Mouse (Mus musculus): ENCODE results near the gene Prmt3.
A peak's percentile ranks its signal among the peaks of the same experiment; 100 is the strongest.

Gene Prmt3

DNA sequence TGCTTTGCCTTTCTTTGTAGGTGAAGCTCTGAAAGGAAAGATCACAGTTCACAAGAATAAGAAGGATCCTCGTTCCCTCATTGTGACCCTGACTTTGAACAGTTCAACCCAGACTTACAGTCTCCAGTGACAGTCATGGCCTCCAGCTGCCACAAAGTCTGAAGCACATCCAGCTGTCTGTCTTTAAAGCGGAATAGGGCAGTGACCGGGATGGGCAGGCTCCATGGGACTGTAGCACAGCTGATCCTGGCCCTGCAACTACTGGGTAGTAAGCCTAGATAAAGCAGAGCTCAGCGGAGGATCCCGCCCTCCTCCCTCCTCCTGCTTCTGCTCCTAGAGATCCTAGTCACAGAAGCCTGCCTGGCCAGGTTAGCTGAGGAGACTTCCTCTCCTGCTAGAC is 79.2 kb downstream of the Prmt3 start:
- DNase-seq (ENCODE audit: low spot score) = no peak

- no peak for DNase-seq (ENCODE audit: low spot score)
Measured at GRCm38 (mm10) chr7:49858257-49858656, 80.1 kb downstream of the Prmt3 start.

DNA sequence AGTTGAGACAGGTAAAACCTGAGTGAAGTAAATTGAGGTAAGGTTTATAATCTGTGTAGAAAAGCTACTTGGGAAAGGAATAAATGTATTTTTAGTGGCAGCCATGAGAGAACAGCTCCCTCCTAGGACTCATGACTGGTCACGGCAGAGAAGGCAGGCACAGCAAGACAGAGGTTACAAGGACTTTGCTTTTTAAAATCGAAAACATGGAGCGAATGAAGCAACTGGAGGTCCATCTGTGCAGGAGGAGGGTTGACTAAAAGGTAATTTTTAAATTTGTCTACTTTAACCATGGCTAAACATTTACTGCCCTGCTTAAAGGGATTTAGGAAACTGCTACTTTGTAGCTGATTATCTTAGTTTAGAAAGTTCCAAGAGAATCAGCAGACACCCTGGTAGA is 81.7 kb downstream of the Prmt3 start:
- DNase-seq (ENCODE audit: low spot score) = no peak

DNA sequence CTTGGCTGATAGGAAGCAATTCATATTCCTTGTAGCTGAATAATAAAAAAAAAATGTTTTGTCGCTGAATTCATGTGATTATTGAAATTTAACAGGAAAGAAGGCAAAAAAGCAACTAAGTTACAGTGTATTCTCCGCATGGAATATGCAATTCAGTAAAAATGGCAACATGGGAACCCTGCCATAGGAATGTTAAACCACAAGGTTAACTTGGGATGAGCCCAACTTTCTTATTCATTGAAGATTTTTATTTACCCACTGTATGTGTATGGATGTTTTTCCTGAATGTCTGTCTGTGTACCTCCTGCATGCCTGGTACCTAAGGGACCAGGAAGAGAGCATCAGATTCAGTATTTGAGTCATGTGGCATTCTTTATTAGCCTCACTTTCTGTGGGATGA is 83.0 kb downstream of the Prmt3 start:
- no peak for DNase-seq (ENCODE audit: low spot score)

DNA sequence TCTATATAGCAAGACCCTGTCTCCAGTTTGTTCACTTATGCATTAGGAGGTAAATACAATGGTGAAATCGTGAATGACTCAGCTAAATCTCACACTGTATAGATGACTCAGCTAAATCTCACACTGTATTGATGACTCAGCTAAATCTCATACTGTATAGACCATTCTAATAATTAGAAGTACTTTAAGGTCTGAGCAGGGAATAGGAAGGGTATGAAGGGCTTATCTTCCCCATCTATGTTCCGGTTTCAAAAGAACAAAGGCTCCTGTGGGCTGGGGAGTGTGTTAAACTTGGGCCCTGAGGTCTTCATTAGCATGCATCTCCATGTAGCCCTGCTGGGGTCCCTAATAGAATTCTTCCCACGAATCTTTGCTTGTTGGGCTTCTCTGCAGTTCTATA is 85.6 kb downstream of the Prmt3 start:
- no peak for DNase-seq (ENCODE audit: low spot score)

DNA sequence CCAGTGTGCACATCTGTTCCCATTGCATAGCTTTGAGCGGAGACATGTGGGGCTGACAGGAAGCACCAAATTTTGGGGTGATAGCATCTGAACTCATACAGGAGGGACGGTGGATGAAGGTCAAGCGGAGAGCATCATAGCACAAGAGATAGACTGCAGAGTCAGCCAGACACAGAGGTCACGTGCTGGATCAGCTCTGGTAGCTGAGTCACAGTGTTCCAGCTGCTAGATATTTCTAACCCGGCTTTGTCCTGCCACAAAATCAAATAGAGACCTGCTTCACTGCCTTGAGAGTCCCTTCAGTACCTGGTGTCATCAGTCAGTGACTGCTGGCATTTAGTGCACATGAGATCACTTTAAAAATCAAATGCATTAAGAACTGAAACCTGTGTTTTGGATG is 91.5 kb downstream of the Prmt3 start:
- no peak for DNase-seq (ENCODE audit: low spot score)

GRCm38 (mm10) chr7:49870276-49870675 is 92.1 kb downstream of the Prmt3 start:
- no peak for DNase-seq (ENCODE audit: low spot score)

GRCm38 (mm10) chr7:49877307-49877706 is 99.2 kb downstream of the Prmt3 start:
- DNase-seq (ENCODE audit: low spot score) = no peak

GRCm38 (mm10) chr7:49879051-49879450 is 100.9 kb downstream of the Prmt3 start:
- DNase-seq (ENCODE audit: low spot score) = no peak

DNA sequence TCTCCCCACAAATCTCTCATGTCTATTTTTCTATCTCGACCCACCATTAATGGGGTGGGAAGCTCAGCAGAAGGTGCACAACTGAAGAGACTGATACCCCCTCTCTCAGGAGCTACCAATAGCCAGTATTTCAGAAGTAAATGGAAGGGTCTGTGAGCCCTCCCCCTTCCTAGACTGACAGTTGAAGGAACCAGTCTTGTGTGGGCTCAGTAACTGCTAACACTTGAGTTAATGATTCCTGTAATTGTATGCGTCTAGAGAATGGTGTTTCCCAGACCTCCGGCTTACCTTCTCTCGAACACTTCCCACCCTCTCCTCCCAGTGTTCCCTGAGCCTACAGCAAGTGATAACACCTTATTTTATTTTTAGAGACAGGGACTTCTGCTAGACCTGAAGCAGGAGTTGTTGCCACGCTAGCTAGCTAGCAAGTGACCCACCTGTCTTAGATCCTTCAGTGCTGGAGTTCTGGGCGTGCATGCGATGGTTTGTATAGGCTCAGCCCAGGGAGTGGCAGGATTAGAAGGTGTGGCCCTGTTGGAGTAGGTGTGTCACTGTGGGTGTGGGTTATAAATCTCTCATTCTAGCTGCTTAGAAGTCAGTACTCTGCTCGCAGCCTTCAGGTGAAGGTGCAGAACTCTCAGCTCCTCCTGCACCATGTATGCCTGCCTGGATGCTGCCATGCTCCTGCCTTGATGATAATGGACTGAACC is 102.0 kb downstream of the Prmt3 start:
- no peak for DNase-seq (ENCODE audit: low spot score)

- DNase-seq (ENCODE audit: low spot score) = peak; percentile 43
Measured at GRCm38 (mm10) chr7:49882288-49882687, 104.1 kb downstream of the Prmt3 start.

DNA sequence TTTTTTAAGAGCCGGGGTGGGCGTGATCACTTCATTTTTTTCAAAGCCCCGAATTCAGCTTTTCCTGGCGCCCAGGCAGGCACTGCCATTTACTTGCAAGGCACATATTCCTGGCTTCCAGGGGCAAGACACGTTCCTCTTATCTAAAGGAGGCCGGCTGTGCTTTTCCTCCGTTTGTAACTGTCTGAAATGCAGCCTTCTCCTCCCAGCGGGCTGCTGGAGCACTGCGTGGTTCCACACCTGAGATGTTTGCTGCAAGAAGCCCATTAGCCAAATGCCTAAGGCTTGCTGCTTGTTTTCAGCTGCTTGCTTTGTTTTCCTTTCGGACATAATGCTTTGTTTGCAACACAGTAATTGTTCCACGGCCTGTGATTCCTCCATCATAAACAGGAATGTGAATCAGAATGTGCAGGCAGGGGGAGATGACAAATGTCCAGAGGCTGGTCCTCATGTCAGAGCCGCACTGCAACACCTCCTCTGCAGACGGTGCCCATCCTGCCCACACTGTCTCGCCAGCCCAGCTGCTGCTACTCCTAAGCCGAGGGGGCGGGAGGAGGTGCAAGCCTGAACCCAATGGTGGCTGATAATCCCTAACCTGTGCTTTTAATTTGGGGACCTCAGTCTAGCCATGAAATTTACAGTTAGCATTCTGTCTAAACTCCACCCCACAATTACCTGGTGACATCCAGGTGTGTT is 104.7 kb downstream of the Prmt3 start:
- no peak for DNase-seq (ENCODE audit: low spot score)

DNA sequence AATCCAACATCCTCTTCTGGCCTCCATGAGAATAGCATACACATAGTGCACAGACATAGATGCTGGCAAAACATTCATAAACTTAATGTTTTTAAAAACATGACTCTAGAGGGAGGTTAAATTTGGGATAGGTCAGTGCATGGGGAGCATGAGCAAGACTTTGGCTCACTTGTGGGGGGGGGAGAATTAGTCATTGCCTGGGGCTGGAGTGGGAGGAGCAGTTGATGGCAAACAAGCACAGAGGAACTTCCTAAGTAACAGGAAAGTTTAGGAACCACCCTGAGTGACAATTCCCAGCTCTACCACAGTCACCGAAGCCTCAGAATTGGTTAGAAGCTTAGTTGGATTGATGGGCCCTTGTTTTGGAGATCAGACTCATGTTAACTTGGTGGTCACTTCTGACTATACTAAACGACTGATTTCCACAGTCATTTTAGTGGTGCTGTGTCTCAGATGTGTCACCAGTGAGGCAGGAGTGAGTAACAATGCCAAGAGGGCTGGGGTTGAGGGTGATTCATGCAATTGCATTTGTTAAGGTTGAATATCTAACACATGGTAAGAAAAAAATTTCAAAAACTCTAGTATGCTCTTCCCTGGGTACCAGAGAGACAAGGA is 109.7 kb downstream of the Prmt3 start:
- DNase-seq (ENCODE audit: low spot score) = no peak

GRCm38 (mm10) chr7:49894786-49895185 is 116.6 kb downstream of the Prmt3 start:
- DNase-seq (ENCODE audit: low spot score) = no peak

DNA sequence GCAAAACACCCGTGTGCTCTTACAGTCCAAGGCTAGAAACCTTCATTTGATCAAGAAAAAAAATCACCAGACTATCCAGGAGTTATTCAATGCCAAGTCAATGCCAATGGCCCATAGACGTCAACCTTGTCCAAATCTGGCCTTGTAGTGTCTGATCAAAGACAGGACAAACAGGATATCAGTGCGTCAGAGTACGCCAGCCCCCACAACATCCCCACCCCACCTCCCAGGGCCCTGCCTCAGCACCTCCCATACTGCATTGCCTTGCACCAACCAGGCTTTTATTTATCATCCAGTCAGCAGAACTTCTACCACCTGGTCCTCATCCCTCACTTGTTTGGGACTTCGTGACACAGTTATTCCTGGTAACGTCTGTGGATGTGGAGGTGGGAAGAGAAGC is 117.2 kb downstream of the Prmt3 start:
- DNase-seq (ENCODE audit: low spot score) = no peak

- no peak for DNase-seq (ENCODE audit: low spot score)
Measured at GRCm38 (mm10) chr7:49902003-49902552, 123.9 kb downstream of the Prmt3 start.

GRCm38 (mm10) chr7:49907191-49908171 is 129.3 kb downstream of the Prmt3 start:
- DNase-seq (ENCODE audit: low spot score) = no peak
